Mouse (Mus musculus): ENCODE results near the gene Hmg20b. TPM values are rescaled to one million over a fixed set of nuclear protein-coding genes. Genes with fewer than 3 reads are reported as not detected.
A peak's percentile ranks its signal among the peaks of the same experiment; 100 is the strongest.

The Hmg20b gene
- polyA plus RNA-seq, 1 experiment from 2014 or later = 66.8 TPM

- peak overlapping the region; percentile 88 for H3K4me3 ChIP-seq (ENCODE audit: low read depth, low read length)
- H3K9ac ChIP-seq (ENCODE audit: low read depth, low read length) = peak overlapping the region; percentile 95
- ATAC-seq (ENCODE audit: low read depth) (no peak), DNase-seq (ENCODE audit: low spot score) (no peak)
- peak overlapping the region; percentile 92 for H3K4me2 ChIP-seq (ENCODE audit: low read depth, low read length)
- H3K9me3 ChIP-seq (ENCODE audit: control insufficient read depth, low read length) = no peaks in the 10 kb centered on the region
- peaks cover 33% of the 10 kb centered on the region for H3K36me3 ChIP-seq (ENCODE audit: control insufficient read depth, insufficient read depth, low read length)
- 24% methylated on average over 6 of the region's 6 CpGs for WGBS
- H3K27ac ChIP-seq (replicated peaks; ENCODE audit: low read depth, low read length) = no peak overlapping the region
- no peaks in the 10 kb centered on the region for H3K27me3 ChIP-seq (replicated peaks; ENCODE audit: control insufficient read depth, insufficient read depth, low read length)
- H3K4me1 ChIP-seq (ENCODE audit: control insufficient read depth, insufficient read depth, low read length) = peaks cover 17% of the 10 kb centered on the region
Measured at GRCm38 (mm10) chr10:81376561-81377361, 26.5 kb upstream of the Hmg20b start.

GRCm38 (mm10) chr10:81375322-81375721, 25.0 kb upstream of the Hmg20b start:
- Histone ChIP-seq H3K9me3 (ENCODE audit: control insufficient read depth, low read length) (no peaks in the 10 kb centered on the region), H3K9ac (ENCODE audit: low read depth, low read length) (no peak overlapping the region), H3K27me3 (replicated peaks; ENCODE audit: control insufficient read depth, insufficient read depth, low read length) (no peaks in the 10 kb centered on the region), H3K4me2 (ENCODE audit: low read depth, low read length) (no peak overlapping the region), H3K36me3 (ENCODE audit: control insufficient read depth, insufficient read depth, low read length) (peaks cover 47% of the 10 kb centered on the region), H3K4me3 (ENCODE audit: low read depth, low read length) (no peak overlapping the region), H3K4me1 (ENCODE audit: control insufficient read depth, insufficient read depth, low read length) (peaks cover 17% of the 10 kb centered on the region), H3K27ac (replicated peaks; ENCODE audit: low read depth, low read length) (no peak overlapping the region)
- ATAC-seq (ENCODE audit: low read depth) (no peak), DNase-seq (ENCODE audit: low spot score) (no peak)
- 95% methylated on average over 10 of the region's 10 CpGs for WGBS

- Histone ChIP-seq H3K36me3 (ENCODE audit: control insufficient read depth, insufficient read depth, low read length) (peaks cover 68% of the 10 kb centered on the region), H3K9ac (ENCODE audit: low read depth, low read length) (no peak overlapping the region), H3K27me3 (replicated peaks; ENCODE audit: control insufficient read depth, insufficient read depth, low read length) (peaks cover 20% of the 10 kb centered on the region), H3K9me3 (ENCODE audit: control insufficient read depth, low read length) (no peaks in the 10 kb centered on the region), H3K4me1 (ENCODE audit: control insufficient read depth, insufficient read depth, low read length) (peaks cover 17% of the 10 kb centered on the region), H3K27ac (replicated peaks; ENCODE audit: low read depth, low read length) (no peak overlapping the region), H3K4me3 (ENCODE audit: low read depth, low read length) (no peak overlapping the region), H3K4me2 (ENCODE audit: low read depth, low read length) (no peak overlapping the region)
- 79% methylated on average over 6 of the region's 6 CpGs for WGBS
- ATAC-seq (ENCODE audit: low read depth) (no peak), DNase-seq (ENCODE audit: low spot score) (no peak)
Measured at GRCm38 (mm10) chr10:81367207-81367495, 16.9 kb upstream of the Hmg20b start.

GRCm38 (mm10) chr10:81366477-81367206, 16.4 kb upstream of the Hmg20b start:
- H3K36me3 ChIP-seq (ENCODE audit: control insufficient read depth, insufficient read depth, low read length) = peaks cover 65% of the 10 kb centered on the region
- H3K9ac ChIP-seq (ENCODE audit: low read depth, low read length) = no peak overlapping the region
- ATAC-seq (ENCODE audit: low read depth) (no peak), DNase-seq (ENCODE audit: low spot score) (no peak)
- 74% methylated on average over 5 of the region's 6 CpGs for WGBS
- H3K4me1 ChIP-seq (ENCODE audit: control insufficient read depth, insufficient read depth, low read length) = peaks cover 17% of the 10 kb centered on the region
- H3K4me2 ChIP-seq (ENCODE audit: low read depth, low read length) = no peak overlapping the region
- H3K27me3 ChIP-seq (replicated peaks; ENCODE audit: control insufficient read depth, insufficient read depth, low read length) = peaks cover 20% of the 10 kb centered on the region
- no peaks in the 10 kb centered on the region for H3K9me3 ChIP-seq (ENCODE audit: control insufficient read depth, low read length)
- H3K27ac ChIP-seq (replicated peaks; ENCODE audit: low read depth, low read length) = no peak overlapping the region
- H3K4me3 ChIP-seq (ENCODE audit: low read depth, low read length) = no peak overlapping the region

GRCm38 (mm10) chr10:81365672-81366476, 15.6 kb upstream of the Hmg20b start, which contains the start of gene 4930404N11Rik:
4930404N11Rik (minus strand) TSS chr10:81365816.
- Histone ChIP-seq H3K4me1 (ENCODE audit: control insufficient read depth, insufficient read depth, low read length) (peaks cover 17% of the 10 kb centered on the region), H3K27ac (replicated peaks; ENCODE audit: low read depth, low read length) (no peak within 1 kb of the TSS), H3K4me3 (ENCODE audit: low read depth, low read length) (peak within 1 kb of the TSS; percentile 35), H3K36me3 (ENCODE audit: control insufficient read depth, insufficient read depth, low read length) (peaks cover 57% of the 10 kb centered on the region), H3K4me2 (ENCODE audit: low read depth, low read length) (peak within 1 kb of the TSS; percentile 56), H3K9ac (ENCODE audit: low read depth, low read length) (peak within 1 kb of the TSS; percentile 55; the same call in 1 of the 2 replicates), H3K9me3 (ENCODE audit: control insufficient read depth, low read length) (no peaks in the 10 kb centered on the region), H3K27me3 (replicated peaks; ENCODE audit: control insufficient read depth, insufficient read depth, low read length) (peaks cover 20% of the 10 kb centered on the region)
- WGBS = 22% methylated on average over 12 of the region's 12 CpGs
- ATAC-seq (ENCODE audit: low read depth) (peak; percentile 16; the same call in 1 of the 2 replicates), DNase-seq (ENCODE audit: low spot score) (no peak)

- H3K9ac ChIP-seq (ENCODE audit: low read depth, low read length) = no peak overlapping the region
- H3K4me1 ChIP-seq (ENCODE audit: control insufficient read depth, insufficient read depth, low read length) = peaks cover 17% of the 10 kb centered on the region
- H3K4me2 ChIP-seq (ENCODE audit: low read depth, low read length) = peak overlapping the region; percentile 56; the same call in 1 of the 2 replicates
- ATAC-seq (ENCODE audit: low read depth) (peak; percentile 10; the same call in 1 of the 2 replicates), DNase-seq (ENCODE audit: low spot score) (no peak)
- no peak overlapping the region for H3K4me3 ChIP-seq (ENCODE audit: low read depth, low read length)
- no peaks in the 10 kb centered on the region for H3K9me3 ChIP-seq (ENCODE audit: control insufficient read depth, low read length)
- WGBS = 28% methylated on average over 4 of the region's 4 CpGs
- peaks cover 49% of the 10 kb centered on the region for H3K36me3 ChIP-seq (ENCODE audit: control insufficient read depth, insufficient read depth, low read length)
- H3K27me3 ChIP-seq (replicated peaks; ENCODE audit: control insufficient read depth, insufficient read depth, low read length) = peaks cover 20% of the 10 kb centered on the region
- no peak overlapping the region for H3K27ac ChIP-seq (replicated peaks; ENCODE audit: low read depth, low read length)
Measured at GRCm38 (mm10) chr10:81365073-81365472, 14.8 kb upstream of the Hmg20b start.

- peak overlapping the region; percentile 56 for H3K4me2 ChIP-seq (ENCODE audit: low read depth, low read length)
- H3K4me3 ChIP-seq (ENCODE audit: low read depth, low read length) = peak overlapping the region; percentile 35
- ATAC-seq (ENCODE audit: low read depth) (no peak), DNase-seq (ENCODE audit: low spot score) (no peak)
- peak overlapping the region; percentile 55 for H3K9ac ChIP-seq (ENCODE audit: low read depth, low read length)
- no peaks in the 10 kb centered on the region for H3K9me3 ChIP-seq (ENCODE audit: control insufficient read depth, low read length)
- H3K27me3 ChIP-seq (replicated peaks; ENCODE audit: control insufficient read depth, insufficient read depth, low read length) = peaks cover 20% of the 10 kb centered on the region
- H3K27ac ChIP-seq (replicated peaks; ENCODE audit: low read depth, low read length) = no peak overlapping the region
- 17% methylated on average over 20 of the region's 28 CpGs for WGBS
- peaks cover 17% of the 10 kb centered on the region for H3K4me1 ChIP-seq (ENCODE audit: control insufficient read depth, insufficient read depth, low read length)
- peaks cover 45% of the 10 kb centered on the region for H3K36me3 ChIP-seq (ENCODE audit: control insufficient read depth, insufficient read depth, low read length)
Measured at GRCm38 (mm10) chr10:81364666-81365065, 14.4 kb upstream of the Hmg20b start.
